Mouse (Mus musculus): ENCODE data around the gene Dad1. TPM values are rescaled to one million over a fixed set of nuclear protein-coding genes. Genes with fewer than 3 reads are reported as not detected.

The Dad1 gene
- polyA plus RNA-seq, 1 experiment from 2014 or later, result 344 TPM

DNA sequence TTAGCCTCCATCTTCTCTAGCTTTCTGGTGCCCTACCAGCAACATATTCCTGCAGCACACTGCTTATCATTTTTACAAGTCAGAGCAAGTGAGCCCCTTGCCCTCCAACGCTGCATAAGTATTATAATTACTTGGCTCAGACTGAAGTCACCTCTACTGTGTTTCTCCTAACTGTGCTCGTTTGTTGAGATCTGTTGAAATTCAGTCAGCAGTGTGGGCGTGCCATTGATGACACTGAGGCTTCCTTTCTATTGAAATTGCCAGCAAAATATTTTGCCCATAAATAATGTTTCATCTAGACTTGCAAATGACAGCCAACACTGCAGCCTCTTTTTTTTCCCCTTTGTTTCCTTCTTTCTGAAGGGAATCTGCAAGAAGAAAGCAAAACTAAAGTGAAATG, 56.2 kb downstream of the Dad1 start:
- Histone ChIP-seq H3K4me2 (ENCODE audit: low read length) (no peak overlapping the region), H3K4me1 (ENCODE audit: control insufficient read depth, insufficient read depth, low read length) (0 out of 2 replicates have a peak, but pooled peaks cover 2% of the 10 kb centered on the region), H3K4me3 (ENCODE audit: low read depth, low read length) (no peak overlapping the region), H3K9me3 (replicated peaks; ENCODE audit: control insufficient read depth, low read length, poor library complexity, severe bottlenecking) (no peaks in the 10 kb centered on the region), H3K27me3 (ENCODE audit: control insufficient read depth, insufficient read depth, low read depth, low read length) (no peaks in the 10 kb centered on the region), H3K36me3 (ENCODE audit: control insufficient read depth, insufficient read depth, low read length) (no peaks in the 10 kb centered on the region), H3K9ac (ENCODE audit: low read depth, low read length) (no peak overlapping the region), H3K27ac (ENCODE audit: low read length) (no peak overlapping the region; the same call in 1 of the 2 replicates)
- ATAC-seq, result no peak
- 68% methylated on average over 3 of the region's 3 CpGs for WGBS

- no peaks in the 10 kb centered on the region for H3K27me3 ChIP-seq (ENCODE audit: control insufficient read depth, insufficient read depth, low read depth, low read length)
- no peak overlapping the region for H3K4me2 ChIP-seq (ENCODE audit: low read length)
- peak; percentile 52; the same call in 1 of the 2 replicates for ATAC-seq
- H3K4me1 ChIP-seq (ENCODE audit: control insufficient read depth, insufficient read depth, low read length), result 0 out of 2 replicates have a peak, but pooled peaks cover 2% of the 10 kb centered on the region
- no peak overlapping the region for H3K4me3 ChIP-seq (ENCODE audit: low read depth, low read length)
- no peak overlapping the region for H3K27ac ChIP-seq (ENCODE audit: low read length)
- 65% methylated on average over 6 of the region's 6 CpGs for WGBS
- no peaks in the 10 kb centered on the region for H3K9me3 ChIP-seq (replicated peaks; ENCODE audit: control insufficient read depth, low read length, poor library complexity, severe bottlenecking)
- no peaks in the 10 kb centered on the region for H3K36me3 ChIP-seq (ENCODE audit: control insufficient read depth, insufficient read depth, low read length)
- H3K9ac ChIP-seq (ENCODE audit: low read depth, low read length), result no peak overlapping the region
These were observed 58.0 kb downstream of the Dad1 start for GRCm38 (mm10) chr14:54195838-54196423.

DNA sequence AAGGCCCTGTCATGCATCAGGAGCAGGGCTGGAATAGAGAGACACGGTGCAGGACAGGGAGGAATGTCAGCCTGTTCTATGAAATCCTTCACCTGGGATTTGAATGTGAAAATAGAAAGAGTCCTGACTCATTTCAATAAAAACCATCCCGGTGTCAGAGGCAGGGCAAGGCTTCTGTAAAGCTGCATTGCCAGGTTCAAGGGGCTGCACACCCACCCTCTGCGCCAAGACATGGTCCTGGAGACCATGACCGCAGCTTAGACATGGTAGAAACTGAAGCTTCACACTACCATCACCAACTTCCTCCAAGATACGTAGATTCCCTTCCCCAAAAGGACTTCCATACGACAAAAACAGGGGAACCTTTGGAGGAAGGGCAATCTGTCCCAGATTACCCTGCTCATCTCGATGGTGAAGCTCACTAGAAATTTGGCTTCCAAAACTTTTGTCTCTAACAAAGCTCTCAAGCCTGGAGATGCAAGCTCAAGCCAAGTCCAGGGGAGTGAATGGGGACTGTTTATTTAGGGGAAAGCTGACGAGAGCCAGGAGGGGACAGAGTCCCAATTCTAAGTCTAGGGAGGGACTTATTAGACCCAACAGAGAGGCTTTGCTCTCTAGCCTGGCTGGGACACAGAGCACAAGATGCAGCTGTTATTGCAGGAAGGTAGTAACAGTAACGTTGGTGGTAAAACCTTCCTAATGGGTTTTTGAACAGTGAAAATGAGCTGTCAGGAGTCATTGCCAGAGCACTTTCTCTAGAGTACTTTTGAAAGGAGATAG, 60.4 kb downstream of the Dad1 start:
- H3K9me3 ChIP-seq (replicated peaks; ENCODE audit: control insufficient read depth, low read length, poor library complexity, severe bottlenecking), result no peaks in the 10 kb centered on the region
- H3K4me2 ChIP-seq (ENCODE audit: low read length), result no peak overlapping the region
- 81% methylated on average over 9 of the region's 9 CpGs for WGBS
- H3K27ac ChIP-seq (ENCODE audit: low read length), result 0 out of 2 replicates have a peak overlapping the region, but pooled peaks have one; percentile 13
- no peaks in the 10 kb centered on the region for H3K36me3 ChIP-seq (ENCODE audit: control insufficient read depth, insufficient read depth, low read length)
- no peaks in the 10 kb centered on the region for H3K27me3 ChIP-seq (ENCODE audit: control insufficient read depth, insufficient read depth, low read depth, low read length)
- peaks cover 5% of the 10 kb centered on the region; the same call in 1 of the 2 replicates for H3K4me1 ChIP-seq (ENCODE audit: control insufficient read depth, insufficient read depth, low read length)
- H3K4me3 ChIP-seq (ENCODE audit: low read depth, low read length), result no peak overlapping the region
- H3K9ac ChIP-seq (ENCODE audit: low read depth, low read length), result no peak overlapping the region
- ATAC-seq, result no peak

DNA sequence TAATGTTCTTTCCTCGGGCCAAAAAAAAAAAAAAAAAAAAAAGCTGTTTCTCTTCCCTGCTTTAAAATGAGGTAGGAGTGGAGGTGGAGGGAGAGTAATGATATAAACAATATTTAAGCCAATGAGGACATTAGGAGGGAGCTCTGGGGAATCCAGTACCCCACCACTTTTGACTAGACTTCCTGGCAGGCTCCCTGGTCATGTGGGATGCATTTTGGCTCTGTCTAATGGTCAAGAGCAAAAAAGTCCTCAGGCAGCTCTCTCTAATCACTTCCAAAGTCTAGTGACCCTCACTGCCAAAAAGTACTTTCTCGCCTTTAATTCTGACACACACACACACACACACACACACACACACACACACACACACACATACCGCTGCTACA, 61.4 kb downstream of the Dad1 start:
- ATAC-seq, result no peak

GRCm38 (mm10) chr14:54191594-54192461, 62.1 kb downstream of the Dad1 start:
- H3K9me3 ChIP-seq (replicated peaks; ENCODE audit: control insufficient read depth, low read length, poor library complexity, severe bottlenecking), result no peaks in the 10 kb centered on the region
- no peak overlapping the region for H3K4me2 ChIP-seq (ENCODE audit: low read length)
- no peaks in the 10 kb centered on the region for H3K36me3 ChIP-seq (ENCODE audit: control insufficient read depth, insufficient read depth, low read length)
- H3K4me3 ChIP-seq (ENCODE audit: low read depth, low read length), result no peak overlapping the region
- H3K9ac ChIP-seq (ENCODE audit: low read depth, low read length), result no peak overlapping the region
- peaks cover 8% of the 10 kb centered on the region; the same call in 1 of the 2 replicates for H3K4me1 ChIP-seq (ENCODE audit: control insufficient read depth, insufficient read depth, low read length)
- H3K27me3 ChIP-seq (ENCODE audit: control insufficient read depth, insufficient read depth, low read depth, low read length), result no peaks in the 10 kb centered on the region
- peak; percentile 41; the same call in 1 of the 2 replicates for ATAC-seq
- WGBS, result 47% methylated on average over 18 of the region's 18 CpGs
- H3K27ac ChIP-seq (ENCODE audit: low read length), result peak overlapping the region; percentile 19

More for the DNA sequence above, 61.4 kb downstream of the Dad1 start:
- H3K36me3 ChIP-seq (ENCODE audit: control insufficient read depth, insufficient read depth, low read length), result no peaks in the 10 kb centered on the region
- H3K9ac ChIP-seq (ENCODE audit: low read depth, low read length), result no peak overlapping the region
- no peaks in the 10 kb centered on the region for H3K27me3 ChIP-seq (ENCODE audit: control insufficient read depth, insufficient read depth, low read depth, low read length)
- H3K9me3 ChIP-seq (replicated peaks; ENCODE audit: control insufficient read depth, low read length, poor library complexity, severe bottlenecking), result no peaks in the 10 kb centered on the region
- no peak overlapping the region for H3K27ac ChIP-seq (ENCODE audit: low read length)
- no peak overlapping the region for H3K4me3 ChIP-seq (ENCODE audit: low read depth, low read length)
- 65% methylated on average over 3 of the region's 3 CpGs for WGBS
- peaks cover 8% of the 10 kb centered on the region; the same call in 1 of the 2 replicates for H3K4me1 ChIP-seq (ENCODE audit: control insufficient read depth, insufficient read depth, low read length)
- H3K4me2 ChIP-seq (ENCODE audit: low read length), result no peak overlapping the region

DNA sequence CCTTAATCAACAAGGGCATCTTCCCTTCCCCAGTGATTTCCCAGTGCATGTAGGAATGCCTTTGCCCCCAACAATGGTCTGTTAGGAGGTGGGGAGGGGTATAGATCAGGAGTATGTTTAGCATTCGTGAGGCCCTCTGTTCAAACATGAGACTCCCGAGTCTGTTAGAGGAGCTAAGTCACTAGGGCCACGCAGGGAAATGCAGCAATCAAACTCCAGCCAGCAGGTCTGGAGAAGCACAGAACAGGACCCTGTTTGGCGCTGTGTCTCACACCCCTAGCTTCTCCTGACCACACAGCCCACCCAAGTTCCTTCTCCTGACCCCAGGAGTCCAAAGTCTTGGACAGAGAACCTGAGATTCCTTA, 62.9 kb downstream of the Dad1 start:
- Histone ChIP-seq H3K4me2 (ENCODE audit: low read length) (no peak overlapping the region), H3K27ac (ENCODE audit: low read length) (no peak overlapping the region; the same call in 1 of the 2 replicates), H3K36me3 (ENCODE audit: control insufficient read depth, insufficient read depth, low read length) (no peaks in the 10 kb centered on the region), H3K4me1 (ENCODE audit: control insufficient read depth, insufficient read depth, low read length) (peaks cover 10% of the 10 kb centered on the region), H3K4me3 (ENCODE audit: low read depth, low read length) (no peak overlapping the region), H3K27me3 (ENCODE audit: control insufficient read depth, insufficient read depth, low read depth, low read length) (no peaks in the 10 kb centered on the region), H3K9me3 (replicated peaks; ENCODE audit: control insufficient read depth, low read length, poor library complexity, severe bottlenecking) (no peaks in the 10 kb centered on the region), H3K9ac (ENCODE audit: low read depth, low read length) (no peak overlapping the region)
- 41% methylated on average over 4 of the region's 4 CpGs for WGBS
- ATAC-seq, result no peak

DNA sequence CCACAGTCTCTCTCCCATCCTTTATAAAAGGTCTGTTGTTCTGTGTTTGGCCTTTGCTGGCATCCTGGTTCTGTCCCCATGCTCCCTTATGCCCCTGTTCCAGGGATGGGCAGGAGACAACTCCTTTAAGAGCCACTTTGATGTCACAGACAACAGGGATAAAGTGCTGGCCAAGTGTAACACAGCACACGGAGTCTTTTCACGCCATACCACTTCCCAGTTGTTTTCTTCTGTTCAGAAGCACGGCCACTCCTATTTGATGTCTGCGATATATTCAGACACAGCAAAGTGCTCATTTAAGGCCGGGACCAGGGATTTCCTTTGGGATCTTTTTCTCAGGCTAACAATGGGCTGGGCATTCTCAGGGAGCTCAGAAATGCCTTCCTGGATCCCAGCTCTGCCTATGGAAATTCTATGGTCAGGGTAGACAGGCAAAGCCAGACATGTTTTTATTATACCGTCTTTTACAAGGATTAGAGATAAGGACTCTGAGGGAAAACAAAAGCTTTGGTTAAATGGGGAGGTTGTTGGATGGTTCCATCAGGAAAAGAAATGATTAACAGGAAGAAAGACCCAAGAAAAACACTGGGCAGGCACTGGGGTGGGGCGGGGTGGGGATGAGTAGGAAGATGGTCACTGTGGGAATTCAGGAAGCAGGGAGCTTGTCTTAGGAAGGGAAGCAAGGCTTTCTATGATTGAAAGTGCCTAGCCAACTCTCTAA, 63.4 kb downstream of the Dad1 start:
- Histone ChIP-seq H3K27ac (ENCODE audit: low read length) (no peak overlapping the region), H3K4me2 (ENCODE audit: low read length) (no peak overlapping the region), H3K9ac (ENCODE audit: low read depth, low read length) (no peak overlapping the region), H3K27me3 (ENCODE audit: control insufficient read depth, insufficient read depth, low read depth, low read length) (no peaks in the 10 kb centered on the region), H3K9me3 (replicated peaks; ENCODE audit: control insufficient read depth, low read length, poor library complexity, severe bottlenecking) (no peaks in the 10 kb centered on the region), H3K4me1 (ENCODE audit: control insufficient read depth, insufficient read depth, low read length) (peaks cover 15% of the 10 kb centered on the region), H3K4me3 (ENCODE audit: low read depth, low read length) (no peak overlapping the region), H3K36me3 (ENCODE audit: control insufficient read depth, insufficient read depth, low read length) (no peaks in the 10 kb centered on the region)
- 23% methylated on average over 7 of the region's 7 CpGs for WGBS
- no peak for ATAC-seq

DNA sequence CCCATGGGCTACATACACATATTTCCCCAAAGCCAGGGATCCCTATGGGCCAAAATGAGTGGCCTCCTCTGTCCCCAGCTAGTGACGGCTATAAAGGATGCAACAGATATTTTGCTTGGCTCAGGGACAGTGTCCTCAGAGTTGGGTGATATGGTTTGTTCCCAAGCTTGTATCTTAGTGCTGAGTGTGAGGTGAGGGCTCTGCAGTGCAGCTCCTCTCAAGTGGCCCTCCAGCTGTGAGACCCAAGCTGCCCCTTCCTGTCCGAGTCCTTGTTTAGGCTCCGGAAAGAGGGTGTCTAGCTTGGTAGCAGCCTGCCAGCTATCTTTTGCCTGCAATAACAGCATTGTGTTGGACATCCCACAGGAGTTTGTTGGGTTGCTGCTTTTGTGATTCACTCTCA, 64.6 kb downstream of the Dad1 start:
- ATAC-seq, result no peak
- Histone ChIP-seq H3K4me3 (ENCODE audit: low read depth, low read length) (no peak overlapping the region), H3K4me2 (ENCODE audit: low read length) (no peak overlapping the region), H3K9me3 (replicated peaks; ENCODE audit: control insufficient read depth, low read length, poor library complexity, severe bottlenecking) (no peaks in the 10 kb centered on the region), H3K27me3 (ENCODE audit: control insufficient read depth, insufficient read depth, low read depth, low read length) (no peaks in the 10 kb centered on the region), H3K9ac (ENCODE audit: low read depth, low read length) (no peak overlapping the region), H3K36me3 (ENCODE audit: control insufficient read depth, insufficient read depth, low read length) (no peaks in the 10 kb centered on the region), H3K4me1 (ENCODE audit: control insufficient read depth, insufficient read depth, low read length) (peaks cover 23% of the 10 kb centered on the region), H3K27ac (ENCODE audit: low read length) (no peak overlapping the region)
- WGBS, result 88% methylated on average over 3 of the region's 3 CpGs
